Mouse (Mus musculus): Measurements from ENCODE around the gene Ehd1. TPM values are rescaled to one million over a fixed set of nuclear protein-coding genes. Genes with fewer than 3 reads are reported as not detected.

Gene Ehd1
- polyA plus RNA-seq, 1 experiment: not detected

DNA sequence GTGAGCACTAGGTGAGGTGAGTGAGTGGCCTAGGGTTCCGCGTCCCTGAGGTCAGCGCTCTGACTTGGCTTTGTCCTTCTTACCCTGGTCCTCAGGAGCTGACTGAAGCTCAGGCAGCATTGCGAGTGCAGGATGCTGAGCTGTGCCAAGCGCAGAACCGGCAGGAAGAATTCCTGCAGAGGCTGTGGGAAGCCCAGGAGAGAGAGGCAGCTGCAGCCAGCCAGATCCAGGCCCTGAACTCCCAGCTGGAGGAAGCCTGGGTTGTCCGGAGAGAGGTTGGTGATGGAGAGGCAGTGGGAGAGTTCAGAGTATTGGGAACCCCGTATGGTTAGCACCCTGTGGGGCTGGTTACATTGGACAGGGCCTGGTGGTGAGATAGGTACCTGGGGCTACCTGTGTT, 37.3 kb downstream of the Ehd1 start:
- TF ChIP-seq CTCF (IDR thresholded peaks at IDR 0.05; ENCODE audit: insufficient read depth, low read depth, low read length) (no peak), POLR2A (IDR thresholded peaks at IDR 0.05; ENCODE audit: insufficient read depth, low read depth, low read length) (no peak)
- 91% methylated on average over 8 of the region's 8 CpGs for WGBS
- no peaks in the 10 kb centered on the region for H3K4me1 ChIP-seq (ENCODE audit: control insufficient read depth, insufficient read depth, low read length)
- no peak overlapping the region for H3K27ac ChIP-seq (ENCODE audit: insufficient read depth, low read depth, low read length)
- H3K4me3 ChIP-seq (ENCODE audit: insufficient read depth, low read depth, low read length): no peak overlapping the region

- no peaks in the 10 kb centered on the region for H3K4me1 ChIP-seq (ENCODE audit: control insufficient read depth, insufficient read depth, low read length)
- no peak overlapping the region for H3K4me3 ChIP-seq (ENCODE audit: insufficient read depth, low read depth, low read length)
- TF ChIP-seq CTCF (IDR thresholded peaks at IDR 0.05; ENCODE audit: insufficient read depth, low read depth, low read length) (no peak), POLR2A (IDR thresholded peaks at IDR 0.05; ENCODE audit: insufficient read depth, low read depth, low read length) (no peak)
- no peak overlapping the region for H3K27ac ChIP-seq (ENCODE audit: insufficient read depth, low read depth, low read length)
- 65% methylated on average over 8 of the region's 8 CpGs for WGBS
Observed at GRCm38 (mm10) chr19:6314513-6314912, 38.0 kb downstream of the Ehd1 start.

GRCm38 (mm10) chr19:6315573-6315972, 39.0 kb downstream of the Ehd1 start:
- 67% methylated on average over 14 of the region's 14 CpGs for WGBS
- H3K4me1 ChIP-seq (ENCODE audit: control insufficient read depth, insufficient read depth, low read length): no peaks in the 10 kb centered on the region
- H3K27ac ChIP-seq (ENCODE audit: insufficient read depth, low read depth, low read length): no peak overlapping the region
- H3K4me3 ChIP-seq (ENCODE audit: insufficient read depth, low read depth, low read length): no peak overlapping the region
- no peak for TF ChIP-seq POLR2A (IDR thresholded peaks at IDR 0.05; ENCODE audit: insufficient read depth, low read depth, low read length)
- no peak for TF ChIP-seq CTCF (IDR thresholded peaks at IDR 0.05; ENCODE audit: insufficient read depth, low read depth, low read length)

- Histone ChIP-seq H3K4me3 (ENCODE audit: insufficient read depth, low read depth, low read length) (no peak overlapping the region), H3K4me1 (ENCODE audit: control insufficient read depth, insufficient read depth, low read length) (peaks cover 9% of the 10 kb centered on the region), H3K27ac (ENCODE audit: insufficient read depth, low read depth, low read length) (no peak overlapping the region)
- TF ChIP-seq CTCF (IDR thresholded peaks at IDR 0.05; ENCODE audit: insufficient read depth, low read depth, low read length) (no peak), POLR2A (IDR thresholded peaks at IDR 0.05; ENCODE audit: insufficient read depth, low read depth, low read length) (no peak)
- WGBS: 92% methylated on average over 12 of the region's 12 CpGs
Observed at GRCm38 (mm10) chr19:6318145-6318544, 41.6 kb downstream of the Ehd1 start.

GRCm38 (mm10) chr19:6321358-6321757, 44.8 kb downstream of the Ehd1 start:
- TF ChIP-seq CTCF (IDR thresholded peaks at IDR 0.05; ENCODE audit: insufficient read depth, low read depth, low read length): no peak
- no peak for TF ChIP-seq POLR2A (IDR thresholded peaks at IDR 0.05; ENCODE audit: insufficient read depth, low read depth, low read length)
- H3K4me3 ChIP-seq (ENCODE audit: insufficient read depth, low read depth, low read length): no peak overlapping the region
- WGBS: 85% methylated on average over 8 of the region's 8 CpGs
- peaks cover 9% of the 10 kb centered on the region for H3K4me1 ChIP-seq (ENCODE audit: control insufficient read depth, insufficient read depth, low read length)
- no peak overlapping the region for H3K27ac ChIP-seq (ENCODE audit: insufficient read depth, low read depth, low read length)

- TF ChIP-seq CTCF (IDR thresholded peaks at IDR 0.05; ENCODE audit: insufficient read depth, low read depth, low read length) (no peak), POLR2A (IDR thresholded peaks at IDR 0.05; ENCODE audit: insufficient read depth, low read depth, low read length) (no peak)
- Histone ChIP-seq H3K4me3 (ENCODE audit: insufficient read depth, low read depth, low read length) (0 out of 2 replicates have a peak overlapping the region, but pooled peaks have one; percentile 10), H3K27ac (ENCODE audit: insufficient read depth, low read depth, low read length) (no peak overlapping the region), H3K4me1 (ENCODE audit: control insufficient read depth, insufficient read depth, low read length) (peaks cover 9% of the 10 kb centered on the region)
- 76% methylated on average over 33 of the region's 33 CpGs for WGBS
Observed at GRCm38 (mm10) chr19:6321786-6322621, 45.5 kb downstream of the Ehd1 start.

GRCm38 (mm10) chr19:6324751-6325150, 48.2 kb downstream of the Ehd1 start:
- TF ChIP-seq POLR2A (IDR thresholded peaks at IDR 0.05; ENCODE audit: insufficient read depth, low read depth, low read length) (no peak), CTCF (IDR thresholded peaks at IDR 0.05; ENCODE audit: insufficient read depth, low read depth, low read length) (no peak)
- Histone ChIP-seq H3K4me3 (ENCODE audit: insufficient read depth, low read depth, low read length) (no peak overlapping the region), H3K27ac (ENCODE audit: insufficient read depth, low read depth, low read length) (no peak overlapping the region), H3K4me1 (ENCODE audit: control insufficient read depth, insufficient read depth, low read length) (peaks cover 9% of the 10 kb centered on the region)
- 77% methylated on average over 9 of the region's 9 CpGs for WGBS

DNA sequence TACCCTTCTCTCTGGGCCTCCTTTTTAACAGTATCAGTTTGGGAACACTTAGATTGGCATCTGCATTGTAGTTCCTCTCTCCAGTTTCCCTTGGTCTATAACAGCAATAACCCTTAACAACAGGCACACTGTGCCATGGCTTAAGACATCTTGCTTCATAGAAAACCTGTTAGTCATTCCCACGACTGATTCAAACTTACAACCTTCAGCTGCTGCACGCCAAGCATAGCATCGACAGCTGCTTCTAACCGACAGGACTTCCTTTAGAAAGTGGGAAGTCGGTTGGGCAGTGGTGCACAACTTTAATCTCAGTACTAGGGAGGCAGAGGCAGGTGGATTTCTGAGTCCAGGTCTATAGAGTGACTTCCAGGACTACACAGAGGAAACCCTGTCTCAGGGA, 54.7 kb downstream of the Ehd1 start:
- 56% methylated on average over 5 of the region's 5 CpGs for WGBS
- H3K4me3 ChIP-seq (ENCODE audit: insufficient read depth, low read depth, low read length): no peak overlapping the region
- H3K27ac ChIP-seq (ENCODE audit: insufficient read depth, low read depth, low read length): no peak overlapping the region
- TF ChIP-seq POLR2A (IDR thresholded peaks at IDR 0.05; ENCODE audit: insufficient read depth, low read depth, low read length) (no peak), CTCF (IDR thresholded peaks at IDR 0.05; ENCODE audit: insufficient read depth, low read depth, low read length) (no peak)
- H3K4me1 ChIP-seq (ENCODE audit: control insufficient read depth, insufficient read depth, low read length): peaks cover 11% of the 10 kb centered on the region

DNA sequence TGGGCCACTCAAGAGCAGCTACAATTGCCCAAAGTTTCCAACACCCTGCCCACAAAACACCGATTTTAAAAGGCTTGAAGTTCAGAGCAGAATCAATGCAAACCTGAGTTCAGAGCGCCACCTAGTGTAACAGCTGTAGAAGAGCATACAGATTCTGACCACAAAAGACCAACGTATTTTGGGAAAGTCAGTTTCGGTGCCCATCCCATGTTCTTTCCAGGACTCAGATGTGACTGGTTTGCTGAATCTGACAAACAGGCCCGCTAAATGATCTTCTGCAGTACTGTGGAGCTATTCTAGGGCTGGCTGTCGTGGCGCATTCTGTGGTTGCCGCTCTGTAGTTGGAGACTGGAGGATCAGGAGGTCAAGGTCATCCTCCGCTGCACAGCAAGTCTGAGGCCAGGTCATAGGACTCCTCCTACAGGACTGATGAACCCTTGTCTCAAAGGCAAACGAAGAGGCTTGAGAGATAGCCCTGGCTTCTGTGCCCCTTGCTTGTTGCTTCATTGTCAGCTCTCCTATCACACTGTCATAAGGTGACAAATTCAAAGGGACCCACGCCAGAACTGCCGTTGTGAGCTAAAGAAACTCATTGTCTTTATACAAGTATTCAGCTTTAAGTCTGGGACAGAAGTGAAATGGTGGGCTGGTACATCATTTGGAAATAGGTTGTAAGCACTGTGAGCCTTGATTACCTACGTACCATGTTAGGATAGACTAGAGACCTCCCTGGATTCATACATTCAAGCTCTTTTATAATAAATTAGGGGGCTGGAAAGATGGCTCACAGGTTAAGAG, 55.4 kb downstream of the Ehd1 start:
- no peak overlapping the region for H3K27ac ChIP-seq (ENCODE audit: insufficient read depth, low read depth, low read length)
- WGBS: 19% methylated on average over 13 of the region's 13 CpGs
- H3K4me1 ChIP-seq (ENCODE audit: control insufficient read depth, insufficient read depth, low read length): peaks cover 18% of the 10 kb centered on the region
- H3K4me3 ChIP-seq (ENCODE audit: insufficient read depth, low read depth, low read length): no peak overlapping the region; the same call in 1 of the 2 replicates
- TF ChIP-seq CTCF (IDR thresholded peaks at IDR 0.05; ENCODE audit: insufficient read depth, low read depth, low read length) (no peak), POLR2A (IDR thresholded peaks at IDR 0.05; ENCODE audit: insufficient read depth, low read depth, low read length) (no peak)
